Mouse (Mus musculus) small intestine, adult 2 months (tissue): Measurements from ENCODE around the gene Ttc39d.

Experiments used
- CTCF ChIP-seq: fragments of 200-500 bp; IDR thresholded peaks from 2 replicates; pipeline ENCODE4 v1.5.1; 2012; ENCODE audit warnings: low read depth, mild to moderate bottlenecking, control low read depth, inconsistent platforms, low read length, moderate library complexity, mixed read lengths; ENCODE audit not compliant: insufficient replicate concordance, insufficient read length; ENCODE audit errors: extremely low read depth
- POLR2A ChIP-seq: fragments of 200-500 bp; IDR thresholded peaks from 2 replicates; pipeline ENCODE4 v1.6.1; 2012; ENCODE audit warnings: low read depth, mild to moderate bottlenecking, control low read depth, inconsistent platforms, low read length, moderate library complexity

- TF ChIP-seq CTCF = no peak
- no peak for TF ChIP-seq POLR2A
Observed at GRCm38 (mm10) chr17:80267065-80267464, 59.8 kb downstream of the Ttc39d start.
